Mouse (Mus musculus): ENCODE data around the gene Slc22a7.

DNA sequence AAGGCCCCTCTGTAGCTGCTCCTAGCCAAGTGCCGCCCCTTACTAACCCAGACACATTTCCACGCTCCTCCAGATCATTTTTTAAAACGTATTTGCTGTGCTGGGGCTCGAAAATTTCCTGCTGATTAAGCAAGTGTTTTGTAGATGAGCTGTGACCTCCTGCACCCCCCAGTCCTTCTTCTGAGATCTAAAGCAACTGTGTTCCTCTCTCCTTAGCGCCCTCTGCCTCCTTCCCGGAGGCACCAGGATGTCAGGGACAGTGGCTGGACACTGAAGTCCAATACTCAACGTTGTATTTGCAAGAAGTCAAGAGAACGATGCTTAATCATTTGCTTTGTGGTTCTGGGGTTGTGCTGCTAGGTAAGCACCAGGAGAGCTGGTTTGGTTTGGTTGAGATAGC is 23.1 kb upstream of the Slc22a7 start:
- TF ChIP-seq POLR2A (IDR thresholded peaks at IDR 0.05; ENCODE audit: borderline replicate concordance, extremely low read depth, low read depth, low read length) (no peak), CTCF (IDR thresholded peaks at IDR 0.05; ENCODE audit: insufficient read depth, low read length) (no peak)
